Mouse (Mus musculus): ENCODE measurements around the gene Prdx5. TPM values are rescaled to one million over a fixed set of nuclear protein-coding genes. Genes with fewer than 3 reads are reported as not detected.
A peak's percentile ranks its signal among the peaks of the same experiment; 100 is the strongest.

The Prdx5 gene
- polyA plus RNA-seq, 1 experiment = 366 TPM

DNA sequence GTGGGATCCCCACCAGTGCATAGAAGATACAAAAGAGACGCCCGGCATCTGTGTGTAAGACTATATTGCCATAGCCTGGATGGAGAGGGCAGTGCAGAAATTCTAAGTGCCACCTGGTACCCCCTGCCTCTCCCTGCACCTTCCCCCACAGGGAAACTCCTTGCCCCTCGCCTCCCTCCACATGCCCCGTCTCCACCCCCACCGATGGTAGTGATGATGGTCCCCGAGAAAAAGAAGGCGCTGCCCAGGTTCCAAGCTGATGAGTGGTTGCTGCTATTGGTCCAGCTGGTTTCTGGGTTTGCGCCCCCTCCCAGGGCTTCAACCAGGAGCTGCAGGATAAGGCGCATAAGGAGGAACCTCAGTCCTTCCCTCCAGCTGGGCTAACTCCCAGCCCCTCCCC is 18.2 kb upstream of the Prdx5 start:
- Histone ChIP-seq H3K27ac (ENCODE audit: insufficient read depth, low read length) (no peak overlapping the region), H3K4me1 (ENCODE audit: control insufficient read depth, insufficient read depth, low read length) (no peaks in the 10 kb centered on the region), H3K4me3 (ENCODE audit: insufficient read depth, low read length) (no peak overlapping the region)
- no peak for TF ChIP-seq CTCF (IDR thresholded peaks at IDR 0.05; ENCODE audit: extremely low read depth, insufficient read depth, low read length)
- TF ChIP-seq POLR2A (IDR thresholded peaks at IDR 0.05; ENCODE audit: extremely low read depth, insufficient read depth, low read length) = no peak

DNA sequence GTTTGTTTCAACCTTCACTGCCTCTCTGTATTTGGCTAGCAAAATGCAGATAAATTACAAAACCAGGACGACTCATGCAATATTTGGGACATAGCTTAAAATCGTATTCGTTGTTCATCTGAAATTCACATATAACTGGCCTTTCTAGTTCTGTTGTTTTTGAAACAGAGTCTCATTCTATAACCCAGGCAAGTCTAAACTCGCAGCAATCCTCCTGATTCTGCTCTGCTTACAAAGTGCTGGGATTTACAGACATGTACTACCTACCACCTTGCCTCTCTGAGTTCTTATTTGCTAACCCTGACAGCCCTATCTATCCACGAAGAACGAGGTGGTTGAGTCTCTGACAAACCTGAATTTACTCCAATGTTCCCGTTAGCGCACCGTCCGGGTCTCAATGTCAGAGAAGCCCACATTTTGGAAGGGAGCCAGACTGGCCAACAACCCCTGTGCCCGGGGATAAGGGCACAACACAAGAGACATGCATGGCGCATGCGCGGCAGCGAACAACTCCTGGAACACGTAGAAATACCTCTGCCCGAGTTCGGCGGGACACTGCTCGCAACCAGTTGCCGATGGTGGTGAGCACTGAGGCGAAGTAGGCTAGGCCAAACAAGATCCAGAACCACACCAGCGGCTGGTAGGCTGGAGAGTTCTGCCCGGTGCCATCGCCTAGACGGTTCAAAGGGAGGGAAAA is 16.8 kb upstream of the Prdx5 start:
- H3K27ac ChIP-seq (ENCODE audit: insufficient read depth, low read length) = no peak overlapping the region
- H3K4me1 ChIP-seq (ENCODE audit: control insufficient read depth, insufficient read depth, low read length) = peaks cover 4% of the 10 kb centered on the region; the same call in 1 of the 2 replicates
- no peak overlapping the region for H3K4me3 ChIP-seq (ENCODE audit: insufficient read depth, low read length)
- no peak for TF ChIP-seq CTCF (IDR thresholded peaks at IDR 0.05; ENCODE audit: extremely low read depth, insufficient read depth, low read length)
- TF ChIP-seq POLR2A (IDR thresholded peaks at IDR 0.05; ENCODE audit: extremely low read depth, insufficient read depth, low read length) = no peak

DNA sequence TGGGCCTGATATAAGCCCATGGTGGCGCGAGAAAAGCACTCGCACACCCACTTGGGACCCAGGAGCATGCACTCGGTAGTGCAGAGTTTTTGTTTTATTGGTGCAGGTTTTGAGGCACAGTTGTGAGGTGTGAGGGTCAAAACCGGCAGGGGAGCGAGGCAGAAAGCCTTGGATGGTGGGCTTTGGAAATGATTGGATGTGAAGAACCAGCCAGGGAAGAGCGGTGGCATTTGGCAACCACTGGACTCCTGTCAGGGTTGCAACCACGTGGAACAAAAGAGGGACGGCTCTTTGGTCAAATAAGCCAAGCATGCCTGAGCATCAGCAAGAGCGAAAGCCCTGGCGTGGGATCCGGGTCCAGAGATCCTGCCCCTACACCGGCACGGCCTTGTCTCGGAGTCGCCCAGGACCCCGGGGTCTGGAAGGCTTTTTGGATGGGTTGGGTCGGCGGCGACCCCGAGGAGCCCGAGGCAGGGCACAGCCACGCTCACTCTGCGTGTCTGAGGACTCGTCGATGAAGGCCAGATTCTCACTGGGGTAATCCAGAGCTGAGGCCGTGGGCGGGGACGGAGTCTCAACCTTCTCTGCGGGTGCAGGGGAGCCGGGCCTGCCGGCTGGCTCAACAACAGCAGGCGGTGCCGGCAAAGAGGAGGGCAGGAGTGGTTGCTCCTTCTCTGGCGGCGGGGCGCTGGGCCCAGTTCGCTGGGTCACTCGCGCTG is 15.9 kb upstream of the Prdx5 start:
- Histone ChIP-seq H3K27ac (ENCODE audit: insufficient read depth, low read length) (no peak overlapping the region), H3K4me3 (ENCODE audit: insufficient read depth, low read length) (no peak overlapping the region), H3K4me1 (ENCODE audit: control insufficient read depth, insufficient read depth, low read length) (peaks cover 4% of the 10 kb centered on the region; the same call in 1 of the 2 replicates)
- TF ChIP-seq POLR2A (IDR thresholded peaks at IDR 0.05; ENCODE audit: extremely low read depth, insufficient read depth, low read length) (no peak), CTCF (IDR thresholded peaks at IDR 0.05; ENCODE audit: extremely low read depth, insufficient read depth, low read length) (no peak)

DNA sequence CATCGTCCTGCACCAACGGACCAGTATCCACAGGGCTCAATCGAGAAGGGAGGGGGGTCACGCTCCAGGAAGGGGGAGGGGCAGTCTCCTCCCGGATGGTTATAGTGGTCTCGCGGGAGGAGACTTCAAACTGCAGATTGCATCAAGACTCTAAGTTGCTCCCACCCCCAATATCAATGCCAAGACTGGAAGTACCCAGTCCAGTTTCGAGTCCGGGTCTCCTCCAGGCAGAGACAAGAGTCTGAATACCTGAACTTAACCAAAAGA is 15.3 kb upstream of the Prdx5 start, which contains the start of gene Catsperz:
Gene Catsperz, minus strand, starts transcription at position 74 of the 267 bp plus-strand sequence.
- no peak within 1 kb of the TSS for H3K27ac ChIP-seq (ENCODE audit: insufficient read depth, low read length)
- no peak for TF ChIP-seq CTCF (IDR thresholded peaks at IDR 0.05; ENCODE audit: extremely low read depth, insufficient read depth, low read length)
- no peak for TF ChIP-seq POLR2A (IDR thresholded peaks at IDR 0.05; ENCODE audit: extremely low read depth, insufficient read depth, low read length)
- peaks cover 4% of the 10 kb centered on the region; the same call in 1 of the 2 replicates for H3K4me1 ChIP-seq (ENCODE audit: control insufficient read depth, insufficient read depth, low read length)
- no peak within 1 kb of the TSS for H3K4me3 ChIP-seq (ENCODE audit: insufficient read depth, low read length)

DNA sequence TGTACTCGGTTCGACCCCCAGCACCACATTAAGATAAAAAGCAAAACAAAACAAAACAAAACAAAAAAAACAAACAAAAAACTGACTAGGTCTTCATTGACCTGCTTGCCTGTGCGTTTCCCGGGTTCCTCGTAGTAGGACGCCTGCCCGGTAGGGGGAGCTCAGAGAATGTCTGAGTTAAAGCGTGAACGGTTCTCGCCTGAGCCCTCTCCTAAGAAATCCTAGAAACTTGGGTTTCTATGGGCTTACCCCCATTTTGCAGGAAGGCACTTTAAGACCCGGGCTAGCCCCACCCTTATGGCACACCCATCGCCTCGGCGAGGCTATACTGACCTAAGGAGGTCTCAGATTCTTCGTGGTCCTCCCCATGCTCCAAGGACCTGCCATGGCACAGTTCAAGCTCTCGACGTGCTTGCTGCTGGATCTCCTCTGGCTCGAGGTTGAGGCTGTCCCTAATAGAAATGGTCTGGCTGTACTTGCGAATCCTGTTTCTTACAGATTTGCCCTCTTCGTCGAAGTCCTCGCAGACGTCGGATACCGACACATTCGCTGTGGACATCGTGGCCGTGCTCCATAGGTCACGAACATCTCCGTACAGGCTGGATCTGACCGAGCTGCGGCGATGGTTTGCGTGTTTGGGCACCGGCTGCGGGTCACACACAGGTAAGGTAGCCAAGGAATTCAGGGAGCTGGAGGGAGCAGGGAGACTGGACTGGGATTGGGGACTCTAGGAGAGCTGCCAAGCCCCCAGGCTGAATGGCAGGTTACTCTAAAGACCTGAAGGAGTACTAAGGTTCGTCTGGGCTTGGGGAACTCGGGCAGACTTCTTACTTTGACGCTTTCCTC is 14.8 kb upstream of the Prdx5 start:
- Histone ChIP-seq H3K4me3 (ENCODE audit: insufficient read depth, low read length) (no peak overlapping the region), H3K4me1 (ENCODE audit: control insufficient read depth, insufficient read depth, low read length) (peaks cover 4% of the 10 kb centered on the region; the same call in 1 of the 2 replicates), H3K27ac (ENCODE audit: insufficient read depth, low read length) (no peak overlapping the region)
- TF ChIP-seq CTCF (IDR thresholded peaks at IDR 0.05; ENCODE audit: extremely low read depth, insufficient read depth, low read length) = peak; percentile 85
- no peak for TF ChIP-seq POLR2A (IDR thresholded peaks at IDR 0.05; ENCODE audit: extremely low read depth, insufficient read depth, low read length)

DNA sequence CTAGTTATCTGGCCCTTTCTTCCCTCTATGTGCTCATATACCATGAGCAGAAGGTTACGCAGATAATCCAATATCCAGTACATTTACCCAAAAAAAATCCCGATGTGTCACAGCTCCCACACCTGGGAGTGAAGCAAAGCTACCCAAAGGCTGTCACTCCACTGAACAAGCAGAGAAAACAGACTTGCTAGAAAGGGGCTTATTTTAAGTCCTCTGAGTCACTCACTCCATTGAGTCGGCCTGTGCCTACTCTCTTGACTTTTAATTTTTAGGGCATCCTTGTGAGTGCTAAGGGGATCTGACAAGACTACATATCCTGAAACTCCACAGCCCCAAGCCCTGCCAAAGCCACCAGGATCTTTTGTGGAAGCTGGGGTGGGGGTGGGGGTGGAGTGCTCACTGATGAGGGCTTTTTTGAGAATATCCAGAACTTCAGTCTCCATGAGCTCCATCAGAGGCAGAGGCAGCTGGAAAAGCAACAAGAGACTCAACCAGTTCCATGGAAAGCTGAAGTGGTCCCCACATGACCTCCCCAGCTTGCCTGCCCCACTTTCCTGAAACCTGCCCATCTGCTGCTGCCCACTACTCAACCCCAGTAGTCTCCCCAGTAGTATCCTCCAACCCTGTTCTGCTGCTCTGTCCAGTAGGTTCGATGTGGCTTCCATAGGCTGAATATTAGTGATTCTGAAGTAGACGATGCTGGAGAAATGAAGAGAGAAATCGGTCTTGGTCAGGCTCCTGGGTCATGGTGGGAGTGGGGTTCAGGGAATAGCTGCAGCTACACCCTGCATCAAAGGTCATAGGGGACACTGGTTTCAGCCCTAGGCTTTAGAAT is 13.2 kb upstream of the Prdx5 start:
- H3K4me3 ChIP-seq (ENCODE audit: insufficient read depth, low read length) = peak overlapping the region; percentile 43; the same call in 1 of the 2 replicates
- H3K27ac ChIP-seq (ENCODE audit: insufficient read depth, low read length) = peak overlapping the region; percentile 90
- peaks cover 6% of the 10 kb centered on the region; the same call in 1 of the 2 replicates for H3K4me1 ChIP-seq (ENCODE audit: control insufficient read depth, insufficient read depth, low read length)
- TF ChIP-seq POLR2A (IDR thresholded peaks at IDR 0.05; ENCODE audit: extremely low read depth, insufficient read depth, low read length) (no peak), CTCF (IDR thresholded peaks at IDR 0.05; ENCODE audit: extremely low read depth, insufficient read depth, low read length) (no peak)

DNA sequence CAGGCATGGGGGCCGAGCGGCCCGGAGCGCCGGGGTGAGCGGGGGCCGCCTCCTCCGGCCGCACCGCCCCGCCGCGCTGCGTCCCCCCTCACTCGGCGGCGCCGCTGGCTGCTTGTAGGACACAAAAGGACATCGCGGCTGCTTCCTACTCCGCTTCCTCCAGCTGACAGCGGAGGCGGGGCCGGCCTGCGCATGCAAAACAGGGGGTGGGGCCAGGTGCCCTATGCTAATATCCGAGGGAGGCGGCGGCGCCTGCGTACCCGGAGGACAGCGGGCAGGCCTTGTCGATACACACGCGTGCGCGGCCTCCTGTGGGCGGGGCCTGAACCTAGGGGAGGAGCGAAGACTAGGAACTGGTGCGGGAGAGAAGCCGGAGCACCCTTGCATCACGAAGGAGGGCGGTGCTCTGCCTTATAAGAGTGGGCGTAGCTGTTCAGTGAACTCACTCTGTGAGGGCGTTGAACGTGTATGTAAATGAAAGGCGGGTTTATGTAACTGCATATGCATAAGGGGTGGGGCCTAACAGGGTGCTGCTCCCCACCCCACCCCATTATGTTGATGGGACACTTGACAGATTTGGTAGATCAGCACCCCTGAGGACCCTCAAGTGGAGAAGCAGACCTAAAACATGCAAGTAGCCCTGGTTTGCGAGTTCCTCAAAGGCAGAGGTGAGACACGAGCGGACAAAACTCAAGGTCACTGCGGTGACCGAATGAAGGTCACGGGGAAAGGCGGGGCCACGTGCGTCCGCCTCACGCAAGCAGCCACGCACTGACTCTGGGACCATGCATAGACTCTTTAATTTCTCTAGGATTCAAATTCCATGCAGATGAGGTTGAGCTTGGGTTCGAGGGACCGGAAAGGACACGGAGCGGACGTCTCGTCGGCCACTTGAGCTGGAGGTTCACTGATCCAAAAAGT is 12.0 kb upstream of the Prdx5 start, which contains the start of gene Esrra:
Gene Esrra, minus strand, starts transcription at position 167 of the 921 bp plus-strand sequence.
- no peak for TF ChIP-seq CTCF (IDR thresholded peaks at IDR 0.05; ENCODE audit: extremely low read depth, insufficient read depth, low read length)
- peak; percentile 68; the same call in 1 of the 2 replicates for TF ChIP-seq POLR2A (IDR thresholded peaks at IDR 0.05; ENCODE audit: extremely low read depth, insufficient read depth, low read length)
- Histone ChIP-seq H3K4me1 (ENCODE audit: control insufficient read depth, insufficient read depth, low read length) (peaks cover 6% of the 10 kb centered on the region; the same call in 1 of the 2 replicates), H3K27ac (ENCODE audit: insufficient read depth, low read length) (peak within 1 kb of the TSS; percentile 90), H3K4me3 (ENCODE audit: insufficient read depth, low read length) (peak within 1 kb of the TSS; percentile 43)
